Mouse (Mus musculus) liver, embryonic 14.5 days (tissue): ENCODE data around the gene Bcat1. TPM values are rescaled to one million over a fixed set of nuclear protein-coding genes. Genes with fewer than 3 reads are reported as not detected.
"Not testable (repeated sequence)": the region's sequence is repeated elsewhere in the genome, so short reads cannot be mapped to it uniquely, and the experiment has no call there.

Experiments used
- ATAC-seq: fragments of 200-750 bp; cut with Nextera tagmentation; 2 replicates; pipeline ENCODE4 v1.8.0; 2017; ENCODE audit warnings: moderate number of reproducible peaks, mild to moderate bottlenecking, moderate library complexity; ENCODE audit not compliant: insufficient read depth
- DNase-seq, 3 experiments: peaks; one replicate each; pipeline ENCODE4 v3.0.0-alpha.2; 2012 to 2013; ENCODE audit warnings: low read depth in 3 of 3, low spot score in 3 of 3
- H3K27ac ChIP-seq: fragments of 300-500 bp; sonication (generic); 2 replicates; pipeline ENCODE4 v1.5.1; 2014; ENCODE audit warnings: moderate library complexity, mild to moderate bottlenecking, control low read depth, inconsistent platforms
- H3K27me3 ChIP-seq: fragments of 300-500 bp; sonication (generic); 2 replicates; pipeline ENCODE4 v1.6.1; 2014; ENCODE audit warnings: mild to moderate bottlenecking, low read length, moderate library complexity; ENCODE audit not compliant: control insufficient read depth, insufficient read depth
- H3K36me3 ChIP-seq: fragments of 300-500 bp; sonication (generic); replicated peaks from 2 replicates; pipeline ENCODE4 v1.6.1; 2014; ENCODE audit warnings: low read depth; ENCODE audit not compliant: control insufficient read depth, insufficient read depth
- H3K4me1 ChIP-seq, 2 experiments: fragments of 200-500 bp in 1 of 2; fragments of 300-500 bp in 1 of 2; sonication (generic) in 1 of 2; replicated peaks; 2 replicates each; pipeline ENCODE4 v1.6.1; 2012 to 2014; ENCODE audit warnings: antibody characterized with exemption in 1 of 2, inconsistent platforms in 1 of 2, low read length in 1 of 2; ENCODE audit not compliant: control insufficient read depth in 2 of 2, insufficient read depth in 2 of 2
- H3K4me2 ChIP-seq: fragments of 300-500 bp; sonication (generic); 2 replicates; pipeline ENCODE4 v1.6.1; 2014; ENCODE audit warnings: low read depth, mild to moderate bottlenecking, control low read depth, moderate library complexity
- H3K4me3 ChIP-seq, 2 experiments: fragments of 200-500 bp in 1 of 2; fragments of 300-500 bp in 1 of 2; sonication (generic) in 1 of 2; 2 replicates each; pipeline ENCODE4 v1.5.1; 2012 to 2014; ENCODE audit warnings: low read depth in 2 of 2, low read length in 2 of 2, mild to moderate bottlenecking in 2 of 2, control low read depth in 1 of 2, inconsistent platforms in 1 of 2, moderate library complexity in 1 of 2; ENCODE audit not compliant: insufficient read depth in 1 of 2
- H3K9ac ChIP-seq: fragments of 300-500 bp; sonication (generic); replicated peaks from 2 replicates; pipeline ENCODE4 v1.6.1; 2014; ENCODE audit warnings: mild to moderate bottlenecking, control low read depth, moderate library complexity
- H3K9me3 ChIP-seq: fragments of 300-500 bp; sonication (generic); 2 replicates; pipeline ENCODE4 v1.6.1; 2016; ENCODE audit warnings: low read length, mixed read lengths; ENCODE audit not compliant: control insufficient read depth
- CTCF ChIP-seq: IDR thresholded peaks from 2 replicates; pipeline ENCODE4 v1.5.1; 2016; ENCODE audit warnings: antibody characterized with exemption, low read depth, control low read depth
- EP300 ChIP-seq: IDR thresholded peaks from 2 replicates; pipeline ENCODE4 v1.6.1; 2016; ENCODE audit warnings: antibody characterized with exemption, low read depth
- WGBS: fragments of 180-500 bp; shearing (Covaris S2); extraction: QIAGEN DNeasy Blood & Tissue Kit; methylation state at CpG from one replicate; pipeline ENCODE4 v1.1.7; 2014; ENCODE audit not compliant: insufficient replicate concordance; 5-methylcytosine and 5-hydroxymethylcytosine counted together
- polyA plus RNA-seq, 2 experiments: library from polyadenylated mRNA; depleted of rRNA in 1 of 2; stranded (reverse) in 1 of 2; unstranded in 1 of 2; fragments of >200 nt; fragmentation: Nextera tagmentation in 1 of 2; extraction: Ambion mirVana in 1 of 2; gene quantifications; 2 replicates each; pipeline versions ENCODE4 v1.2.1 to v1.2.3; 2012 to 2014

Bcat1 gene
- polyA plus RNA-seq, 2 experiments, result 0.06 to 0.51 TPM

DNA sequence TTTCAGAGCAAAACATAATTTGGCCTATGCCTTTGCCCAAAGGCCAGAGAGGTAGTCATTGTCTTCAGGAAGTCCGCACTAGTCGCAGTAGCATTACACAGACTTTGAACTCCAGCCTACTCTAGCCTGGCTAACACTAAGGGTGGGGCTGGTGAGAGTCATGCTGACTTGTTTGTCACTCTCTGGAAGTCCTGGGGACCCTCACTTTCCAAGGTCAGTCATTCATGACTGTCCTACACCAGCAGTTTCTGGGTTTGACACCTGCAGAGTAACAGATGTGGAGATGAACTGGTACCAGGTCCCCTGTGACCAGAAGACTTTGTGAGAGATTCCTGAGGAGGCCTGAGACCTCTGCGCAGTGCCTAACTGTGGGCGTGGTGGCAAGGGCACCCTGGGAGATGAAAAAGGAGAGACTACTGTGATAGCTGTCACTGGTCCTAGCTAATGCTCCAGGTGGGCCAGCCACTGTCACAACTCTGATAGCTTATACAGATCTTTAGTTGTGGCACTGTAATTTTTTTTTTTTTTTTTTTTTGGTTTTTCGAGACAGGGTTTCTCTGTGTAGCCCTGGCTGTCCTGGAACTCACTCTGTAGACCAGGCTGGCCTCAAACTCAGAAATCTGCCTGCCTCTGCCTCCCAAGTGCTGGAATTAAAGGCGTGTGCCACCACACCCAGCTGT, 30.3 kb upstream of the Bcat1 start:
- no peaks in the 10 kb centered on the region for H3K9me3 ChIP-seq
- H3K27ac ChIP-seq, result no peak overlapping the region
- no peaks in the 10 kb centered on the region for H3K36me3 ChIP-seq
- DNase-seq (no peak), ATAC-seq (no peak)
- WGBS, result 55% methylated on average over 5 of the region's 6 CpGs
- no peak overlapping the region for H3K9ac ChIP-seq
- no peaks in the 10 kb centered on the region for H3K27me3 ChIP-seq
- no peaks in the 10 kb centered on the region for H3K4me1 ChIP-seq
- H3K4me3 ChIP-seq, result no peak overlapping the region
- no peak overlapping the region for H3K4me2 ChIP-seq
- TF ChIP-seq EP300 (no peak), CTCF (no peak)

DNA sequence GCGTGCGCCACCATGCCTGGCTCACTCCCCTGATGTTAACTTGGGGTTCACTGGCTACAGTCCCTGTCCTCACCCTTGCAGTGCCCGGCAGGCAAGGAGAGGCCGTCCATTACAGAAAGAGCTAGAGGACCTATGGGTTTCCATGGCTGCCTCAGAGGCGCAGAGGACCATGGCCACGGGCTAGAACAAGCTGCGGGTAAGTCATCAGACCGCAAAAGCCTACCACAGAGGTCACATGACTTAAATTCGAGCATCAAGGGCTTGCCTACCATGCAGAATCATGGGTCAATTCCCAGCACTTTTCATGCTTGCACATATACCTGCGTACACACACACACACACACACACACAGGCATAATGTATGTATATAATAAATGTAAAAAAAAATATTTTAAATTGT, 29.5 kb upstream of the Bcat1 start:
- no peaks in the 10 kb centered on the region; a peak in 2 of 4 replicates for H3K4me1 ChIP-seq
- H3K9ac ChIP-seq, result no peak overlapping the region
- no peak overlapping the region for H3K27ac ChIP-seq
- no peaks in the 10 kb centered on the region for H3K27me3 ChIP-seq
- no peak overlapping the region for H3K4me2 ChIP-seq
- no peak for DNase-seq
- no peak overlapping the region for H3K4me3 ChIP-seq
- no peaks in the 10 kb centered on the region for H3K9me3 ChIP-seq
- ATAC-seq, result no peak
- TF ChIP-seq CTCF, result no peak
- no peak for TF ChIP-seq EP300
- WGBS, result 72% methylated on average over 10 of the region's 10 CpGs
- no peaks in the 10 kb centered on the region for H3K36me3 ChIP-seq

DNA sequence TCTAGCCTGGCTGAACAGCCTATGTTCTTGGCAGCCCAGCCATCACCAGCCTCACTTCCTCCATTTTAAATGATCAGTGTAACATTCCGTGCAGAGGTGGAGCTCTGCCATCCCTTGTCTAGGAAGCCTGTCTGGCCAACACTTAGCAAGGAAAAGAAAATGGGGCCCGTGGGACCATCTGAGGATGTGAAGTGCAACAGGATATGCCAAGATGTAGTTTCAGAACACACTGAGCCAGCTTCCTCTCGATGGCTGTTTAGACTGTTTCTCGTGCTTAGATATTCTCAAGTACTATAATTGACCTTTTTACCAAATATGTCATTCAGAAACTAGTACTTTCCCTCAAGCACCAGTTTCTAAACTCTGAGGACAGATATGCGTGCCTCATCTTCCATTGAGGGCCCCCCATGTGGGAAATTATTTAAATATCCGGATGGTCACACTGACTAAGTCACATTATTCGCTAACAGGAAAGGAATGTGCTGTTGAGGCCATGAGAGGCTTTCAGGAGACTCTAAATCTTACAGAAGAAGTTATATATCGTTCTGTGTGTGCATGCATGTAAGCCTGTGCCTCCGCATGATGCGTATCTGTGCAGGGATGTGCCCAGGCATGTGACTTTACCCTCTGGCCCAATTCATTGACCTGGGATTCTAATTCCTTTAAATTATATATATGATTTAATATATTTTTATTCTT, 28.4 kb upstream of the Bcat1 start:
- no peak overlapping the region for H3K4me3 ChIP-seq
- no peaks in the 10 kb centered on the region; a peak in 2 of 4 replicates for H3K4me1 ChIP-seq
- no peak overlapping the region for H3K27ac ChIP-seq
- ATAC-seq, result no peak
- no peaks in the 10 kb centered on the region for H3K27me3 ChIP-seq
- no peaks in the 10 kb centered on the region for H3K9me3 ChIP-seq
- no peak overlapping the region for H3K4me2 ChIP-seq
- no peak for TF ChIP-seq EP300
- no peak for TF ChIP-seq CTCF
- no peak overlapping the region for H3K9ac ChIP-seq
- 62% methylated on average over 10 of the region's 10 CpGs for WGBS
- H3K36me3 ChIP-seq, result no peaks in the 10 kb centered on the region
- no peak for DNase-seq

DNA sequence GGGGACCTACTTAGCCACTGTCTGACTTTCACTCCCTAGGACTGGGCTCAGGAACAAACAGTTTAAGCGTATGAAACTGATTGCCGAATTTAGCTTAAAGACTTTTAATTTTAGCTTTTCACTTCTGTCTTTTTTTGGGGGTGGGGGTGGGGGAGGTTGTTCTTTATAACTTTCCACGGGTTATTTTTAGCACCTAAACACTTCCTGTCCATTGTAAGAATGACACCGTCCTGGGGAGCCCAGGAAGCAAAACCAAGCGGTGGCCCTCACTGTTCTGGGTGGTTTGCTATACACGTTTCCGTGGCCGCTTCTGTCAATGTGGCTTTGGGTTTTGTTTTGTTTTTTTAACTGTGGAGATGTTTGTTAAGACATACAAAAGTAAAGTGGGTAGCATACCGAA, 24.9 kb upstream of the Bcat1 start:
- Histone ChIP-seq H3K9me3 (no peaks in the 10 kb centered on the region), H3K27me3 (no peaks in the 10 kb centered on the region), H3K4me1 (no peaks in the 10 kb centered on the region; a peak in 2 of 4 replicates), H3K9ac (no peak overlapping the region), H3K4me2 (no peak overlapping the region), H3K27ac (no peak overlapping the region), H3K36me3 (no peaks in the 10 kb centered on the region), H3K4me3 (no peak overlapping the region)
- DNase-seq (no peak), ATAC-seq (no peak)
- TF ChIP-seq CTCF (no peak), EP300 (no peak)
- WGBS, result 22% methylated on average over 9 of the region's 9 CpGs

DNA sequence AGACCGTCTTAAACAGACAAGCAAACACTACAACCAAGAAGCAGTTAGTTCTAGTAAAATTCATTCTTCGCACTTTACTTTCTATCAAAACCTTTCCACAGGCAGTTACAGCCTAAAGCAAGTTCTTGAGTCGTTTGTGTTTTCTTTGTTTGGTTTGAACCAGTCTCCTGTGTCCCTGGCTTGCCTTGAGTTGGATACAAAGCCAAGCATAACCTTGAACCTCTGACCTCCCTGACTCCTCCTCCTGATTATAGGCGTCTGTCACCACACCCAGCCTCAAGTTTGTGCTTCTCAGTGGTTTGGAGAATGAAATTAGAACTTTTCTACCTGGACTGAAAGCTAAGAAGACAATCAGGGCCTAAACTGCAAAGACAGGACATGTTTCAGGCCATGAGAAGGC, 18.4 kb upstream of the Bcat1 start:
- TF ChIP-seq EP300 (no peak), CTCF (no peak)
- Histone ChIP-seq H3K4me3 (no peak overlapping the region), H3K9ac (no peak overlapping the region), H3K4me1 (peaks cover 0 to 2% of the 10 kb centered on the region in 2 experiments; a peak in 2 of 4 replicates), H3K27me3 (no peaks in the 10 kb centered on the region), H3K9me3 (no peaks in the 10 kb centered on the region), H3K27ac (no peak overlapping the region), H3K36me3 (no peaks in the 10 kb centered on the region), H3K4me2 (no peak overlapping the region)
- ATAC-seq, result no peak
- no peak for DNase-seq
- WGBS, result 65% methylated on average over 4 of the region's 4 CpGs

DNA sequence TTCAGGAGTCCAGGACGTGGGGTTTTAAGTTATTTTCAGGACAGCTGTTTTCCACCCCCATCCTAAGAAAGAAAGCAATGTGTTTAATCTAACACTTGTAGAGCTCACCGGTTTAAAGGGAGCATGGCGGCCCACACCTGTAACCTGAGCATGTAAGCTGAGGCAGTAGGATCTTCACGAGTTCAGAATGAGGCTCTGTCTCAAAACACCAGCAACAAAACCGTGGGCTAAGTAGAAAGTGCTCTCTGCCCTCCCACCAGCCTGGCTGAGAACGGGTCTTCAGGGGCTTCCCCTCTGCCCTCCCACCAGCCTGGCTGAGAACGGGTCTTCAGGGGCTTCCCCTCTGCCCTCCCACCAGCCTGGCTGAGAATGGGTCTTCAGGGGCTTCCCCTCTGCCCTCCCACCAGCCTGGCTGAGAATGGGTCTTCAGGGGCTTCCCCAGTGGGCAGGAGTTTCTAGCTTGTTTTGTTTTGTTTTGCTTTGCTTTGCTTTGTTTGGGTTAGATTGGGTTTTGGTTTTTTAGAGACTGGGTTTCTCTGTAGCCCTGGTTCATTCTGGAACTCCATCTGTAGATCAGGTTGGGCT, 17.1 kb upstream of the Bcat1 start:
- not testable (repeated sequence) for H3K27me3 ChIP-seq, H3K4me3 ChIP-seq, H3K4me2 ChIP-seq, H3K27ac ChIP-seq, H3K9me3 ChIP-seq, H3K4me1 ChIP-seq, ATAC-seq, H3K9ac ChIP-seq, H3K36me3 ChIP-seq, DNase-seq
- 46% methylated on average over 7 of the region's 7 CpGs for WGBS
